Mouse (Mus musculus) olfactory bulb, adult 2 months (tissue): Measurements from ENCODE around the gene Notch3. TPM values are rescaled to one million over a fixed set of nuclear protein-coding genes. Genes with fewer than 3 reads are reported as not detected.
A peak's percentile ranks its signal among the peaks of the same experiment; 100 is the strongest.

Experiments used
- H3K27ac ChIP-seq: fragments of 200-500 bp; 2 replicates; pipeline ENCODE4 v1.5.1; 2012; ENCODE audit warnings: low read depth, low read length; ENCODE audit not compliant: insufficient read depth
- H3K4me1 ChIP-seq: fragments of 200-500 bp; 2 replicates; pipeline ENCODE4 v1.6.1; 2012; ENCODE audit warnings: low read length; ENCODE audit not compliant: control insufficient read depth, insufficient read depth
- H3K4me3 ChIP-seq: fragments of 200-500 bp; 2 replicates; pipeline ENCODE4 v1.5.1; 2012; ENCODE audit warnings: mild to moderate bottlenecking, low read depth, low read length, moderate library complexity; ENCODE audit not compliant: insufficient read depth
- CTCF ChIP-seq: fragments of 200-500 bp; IDR thresholded peaks from 2 replicates; pipeline ENCODE4 v1.5.1; 2012; ENCODE audit warnings: low read depth, mild to moderate bottlenecking, low read length, moderate library complexity; ENCODE audit not compliant: insufficient read depth
- POLR2A ChIP-seq: fragments of 200-500 bp; IDR thresholded peaks from 2 replicates; pipeline ENCODE4 v1.6.1; 2012; ENCODE audit warnings: mild to moderate bottlenecking, low read depth, low read length, moderate library complexity; ENCODE audit not compliant: insufficient read depth
- WGBS: fragments of 180-500 bp; shearing (Covaris S2); methylation state at CpG from one replicate; pipeline ENCODE4 v1.1.7; 2018; 5-methylcytosine and 5-hydroxymethylcytosine counted together
- polyA plus RNA-seq: library from polyadenylated mRNA; stranded (reverse); fragments of >200 nt; gene quantifications from 2 replicates; pipeline ENCODE4 v1.2.4, GENCODE M21; 2012; ENCODE audit warnings: low replicate concordance; ENCODE audit not compliant: missing spikeins, insufficient read depth, insufficient read length

The Notch3 gene
- polyA plus RNA-seq, 1 experiment = not detected

DNA sequence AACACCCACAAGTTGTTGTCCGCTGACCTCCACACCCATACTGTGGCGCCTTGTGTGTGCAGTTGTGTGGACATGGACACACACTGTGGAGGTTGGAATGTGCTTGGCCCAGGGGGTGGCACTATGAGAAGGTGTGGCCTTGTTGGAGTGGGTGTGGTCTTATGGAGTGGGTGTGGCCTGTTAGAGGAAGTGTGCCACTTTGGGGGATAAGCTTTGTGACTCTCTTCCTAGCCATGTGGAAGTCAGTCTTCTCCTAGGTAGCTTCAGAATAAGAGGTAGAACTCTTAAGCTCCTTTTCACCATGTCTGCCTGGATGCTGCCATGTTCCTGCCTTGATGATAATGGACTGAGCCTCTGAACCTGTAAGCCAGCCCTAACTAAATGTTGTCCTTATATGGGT, 79.6 kb downstream of the Notch3 start:
- no peak overlapping the region for H3K4me3 ChIP-seq
- H3K4me1 ChIP-seq = peaks cover 7% of the 10 kb centered on the region
- 96% methylated on average over 2 of the region's 2 CpGs for WGBS
- H3K27ac ChIP-seq = no peak overlapping the region
- TF ChIP-seq POLR2A = no peak
- no peak for TF ChIP-seq CTCF

DNA sequence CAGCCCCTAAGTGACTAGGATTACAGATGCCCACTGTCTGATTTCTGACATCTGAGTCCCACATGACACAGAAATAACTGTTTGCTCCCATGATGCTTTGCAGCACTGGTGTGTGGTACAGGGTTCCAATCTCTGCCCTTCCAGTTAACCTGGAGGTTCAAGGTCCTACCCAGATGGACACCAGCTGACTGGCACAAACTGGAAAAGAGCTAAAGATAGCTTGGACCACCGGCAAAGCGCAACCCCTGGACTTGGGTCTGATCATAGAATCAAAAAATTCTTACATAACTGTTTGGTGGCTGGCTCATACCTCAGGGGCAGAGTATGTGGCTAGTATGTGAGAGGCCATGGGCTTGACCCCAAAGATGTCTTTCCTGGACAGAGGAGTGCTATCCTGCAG, 83.3 kb downstream of the Notch3 start:
- no peak overlapping the region for H3K4me3 ChIP-seq
- no peak for TF ChIP-seq CTCF
- TF ChIP-seq POLR2A = no peak

DNA sequence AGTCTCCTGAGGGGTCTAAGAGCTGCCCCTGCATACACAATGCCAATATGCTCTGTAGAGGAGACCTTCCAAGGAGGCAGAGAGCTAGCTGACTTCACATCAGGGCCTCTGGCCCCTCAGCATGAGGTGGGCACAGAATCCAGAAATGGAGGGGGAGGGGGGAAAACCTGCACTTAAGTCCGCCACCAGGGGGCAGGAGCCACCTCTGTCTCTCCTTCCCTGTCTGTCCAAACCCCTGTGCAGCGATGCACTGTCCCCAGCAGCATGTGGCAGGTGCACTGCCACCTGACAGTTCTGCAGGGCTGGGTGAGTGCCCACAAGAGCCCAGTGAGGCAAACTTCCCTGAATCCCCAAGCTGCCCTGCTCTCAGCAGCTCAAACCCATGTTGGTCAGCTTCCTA, 91.5 kb downstream of the Notch3 start:
- TF ChIP-seq POLR2A (no peak), CTCF (peak; percentile 67; the same call in 1 of the 2 replicates)
- H3K27ac ChIP-seq = no peak overlapping the region
- H3K4me3 ChIP-seq = no peak overlapping the region
- 3% methylated on average over 2 of the region's 2 CpGs for WGBS
- peaks cover 5% of the 10 kb centered on the region; the same call in 1 of the 2 replicates for H3K4me1 ChIP-seq

More for the DNA sequence above, 83.3 kb downstream of the Notch3 start:
- no peaks in the 10 kb centered on the region for H3K4me1 ChIP-seq
- 94% methylated on average over 2 of the region's 2 CpGs for WGBS
- no peak overlapping the region for H3K27ac ChIP-seq

DNA sequence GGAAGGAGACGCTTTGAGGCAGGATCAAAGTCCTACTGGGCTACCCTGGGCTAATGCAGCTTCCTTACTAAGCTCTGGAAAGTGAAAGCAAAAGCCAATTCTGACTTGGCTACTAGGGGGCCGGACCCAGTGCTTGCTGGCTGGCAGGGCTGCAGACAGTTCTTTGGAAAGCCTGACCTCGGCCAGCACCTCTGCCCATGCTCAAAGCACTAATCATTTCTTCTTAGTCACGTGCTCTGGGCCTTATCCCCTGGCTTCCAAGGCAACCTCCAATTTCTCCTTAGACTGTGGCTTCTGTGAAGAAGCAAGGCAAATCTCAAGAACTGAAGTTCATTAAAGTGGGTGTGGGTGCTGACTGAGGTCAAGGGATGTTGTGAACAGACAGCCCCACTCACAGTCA, 92.0 kb downstream of the Notch3 start:
- Histone ChIP-seq H3K4me1 (peaks cover 5% of the 10 kb centered on the region; the same call in 1 of the 2 replicates), H3K4me3 (no peak overlapping the region), H3K27ac (no peak overlapping the region)
- WGBS = 60% methylated on average over 4 of the region's 4 CpGs
- no peak for TF ChIP-seq CTCF
- TF ChIP-seq POLR2A = no peak

DNA sequence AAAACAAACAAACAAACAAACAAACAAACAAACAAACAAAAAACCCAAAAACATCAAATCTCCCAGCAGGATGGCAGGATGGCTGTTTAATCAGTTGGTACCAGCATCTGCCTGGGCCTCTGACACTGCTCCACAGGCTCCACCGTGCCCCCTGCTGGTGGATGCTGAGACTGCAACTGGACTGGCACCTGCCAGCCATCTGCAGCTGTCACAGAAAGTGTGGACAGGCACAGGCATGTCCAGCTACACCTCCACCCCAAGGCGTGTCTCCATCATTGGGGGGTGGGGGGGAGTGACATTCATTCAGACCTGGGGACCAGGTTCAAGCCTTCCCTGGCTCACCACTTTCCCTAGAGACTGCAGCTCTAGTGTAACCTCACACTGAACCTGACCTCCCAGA, 93.3 kb downstream of the Notch3 start:
- TF ChIP-seq CTCF = peak; percentile 98
- TF ChIP-seq POLR2A = no peak
- H3K4me1 ChIP-seq = peaks cover 5% of the 10 kb centered on the region
- H3K27ac ChIP-seq = no peak overlapping the region
- 4% methylated on average over 2 of the region's 2 CpGs for WGBS
- H3K4me3 ChIP-seq = no peak overlapping the region

Other genes with a start within 250 kb of the Notch3 start
- not detected in 2 replicates for gene Rrp1b, start 130.8 kb downstream of the Notch3 start, polyA plus RNA-seq
- not detected in 2 replicates for gene Hsf2bp, start 130.5 kb downstream of the Notch3 start, polyA plus RNA-seq
- not detected in 2 replicates for gene Ephx3, start 22.7 kb upstream of the Notch3 start, polyA plus RNA-seq
- gene Brd4, start 117.9 kb upstream of the Notch3 start, polyA plus RNA-seq = not detected in 2 replicates
- 141 TPM in 1 of 2 replicates, not detected in the other for gene Akap8, start 154.4 kb upstream of the Notch3 start, polyA plus RNA-seq
- gene Akap8l, start 183.8 kb upstream of the Notch3 start, polyA plus RNA-seq = not detected in 2 replicates
- not detected in 2 replicates for gene Wiz, start 222.6 kb upstream of the Notch3 start, polyA plus RNA-seq
- gene Rasal3, start 236.7 kb upstream of the Notch3 start, polyA plus RNA-seq = 242 TPM in 1 of 2 replicates, not detected in the other